Mouse (Mus musculus) ES-Bruce4 (cell line): ENCODE measurements around the gene Nfib.

Experiments
- CTCF ChIP-seq: IDR thresholded peaks from one replicate; pipeline ENCODE4 v1.8.1; 2011; ENCODE audit warnings: low read depth, low read length
- POLR2A ChIP-seq: IDR thresholded peaks from one replicate; pipeline ENCODE4 v1.8.1; 2011; ENCODE audit warnings: low read length; ENCODE audit not compliant: insufficient read depth

GRCm38 (mm10) chr4:82667271-82667872 is 38.2 kb downstream of the Nfib start:
- TF ChIP-seq CTCF, result no peak
- TF ChIP-seq POLR2A, result no peak
